Mouse (Mus musculus) kidney, adult 11 months (tissue): ENCODE results near the gene Dppa1.
"Not testable (repeated sequence)": the region's sequence is repeated elsewhere in the genome, so short reads cannot be mapped to it uniquely, and the experiment has no call there.

Experiments
- DNase-seq: peaks from one replicate; pipeline ENCODE4 v3.0.0; 2022

Dppa1 gene

DNA sequence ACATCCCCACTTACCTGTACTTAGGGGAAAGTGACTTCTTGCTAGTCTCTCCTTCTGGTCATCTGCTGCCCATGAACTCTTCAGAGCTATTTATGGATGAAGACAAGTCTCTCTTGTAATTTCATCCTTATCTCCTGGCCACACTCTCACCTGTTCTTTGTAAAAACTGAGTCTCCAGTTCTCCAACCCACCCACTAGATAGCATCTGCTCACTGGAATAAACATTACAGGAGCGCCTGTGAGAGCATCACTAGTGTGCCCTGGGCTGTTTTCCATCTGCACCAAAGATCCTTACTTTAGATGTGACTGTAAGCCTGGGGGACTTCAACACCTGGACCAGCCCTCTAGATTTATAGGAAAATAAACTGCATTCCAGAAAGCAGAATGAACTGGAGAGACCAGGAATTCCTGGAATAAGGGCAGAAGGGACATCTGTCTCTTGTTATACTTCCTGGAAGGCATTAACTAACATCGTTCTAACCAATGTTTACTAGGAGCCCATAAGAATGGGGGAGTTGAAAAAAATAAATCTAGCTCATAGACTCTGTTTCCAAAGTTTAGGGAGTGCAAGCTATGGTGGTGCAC is at the start of gene Dppa1:
TSS of gene Dppa1 (minus strand) at position 51 of the 585 bp plus-strand sequence.
- no peak for DNase-seq

DNA sequence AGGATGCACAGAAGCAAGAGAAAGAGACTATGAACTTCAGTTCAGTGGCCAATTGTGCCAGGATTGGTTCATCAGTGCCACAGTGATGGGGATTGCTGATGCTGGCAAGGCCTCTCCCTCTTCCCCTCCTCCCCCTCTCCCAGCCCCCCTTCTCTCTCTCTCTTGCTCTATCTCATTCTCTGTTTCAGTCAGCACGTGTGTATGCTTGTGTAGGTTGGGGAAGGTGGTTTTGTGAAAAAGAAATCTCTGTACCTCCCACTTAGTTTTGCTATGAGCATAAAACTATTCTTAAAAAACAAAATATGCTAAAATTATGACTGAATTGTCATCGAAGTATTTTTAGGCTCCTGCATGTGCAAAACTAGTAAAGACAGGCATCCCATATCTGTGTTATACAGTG is 38.9 kb upstream of the Dppa1 start:
- DNase-seq = no peak

DNA sequence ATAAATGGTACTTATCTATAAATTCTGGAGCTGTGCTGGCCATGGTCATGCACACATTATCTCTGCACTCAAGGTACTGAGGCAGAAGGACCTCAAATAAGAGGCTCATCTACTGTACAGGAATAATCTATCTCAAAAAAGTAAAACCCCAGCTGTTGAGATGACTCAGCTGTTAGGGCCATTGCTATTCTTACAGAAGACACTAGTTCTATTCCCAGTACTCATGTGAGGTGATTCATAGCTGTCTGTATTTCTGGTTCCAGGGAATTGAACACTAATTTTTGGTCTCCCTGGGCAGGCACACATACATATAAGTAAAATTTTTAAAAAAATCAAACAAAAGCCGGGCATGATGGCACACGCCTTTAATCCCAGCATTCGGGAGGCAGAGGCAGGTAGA is 38.0 kb upstream of the Dppa1 start:
- DNase-seq = no peak

DNA sequence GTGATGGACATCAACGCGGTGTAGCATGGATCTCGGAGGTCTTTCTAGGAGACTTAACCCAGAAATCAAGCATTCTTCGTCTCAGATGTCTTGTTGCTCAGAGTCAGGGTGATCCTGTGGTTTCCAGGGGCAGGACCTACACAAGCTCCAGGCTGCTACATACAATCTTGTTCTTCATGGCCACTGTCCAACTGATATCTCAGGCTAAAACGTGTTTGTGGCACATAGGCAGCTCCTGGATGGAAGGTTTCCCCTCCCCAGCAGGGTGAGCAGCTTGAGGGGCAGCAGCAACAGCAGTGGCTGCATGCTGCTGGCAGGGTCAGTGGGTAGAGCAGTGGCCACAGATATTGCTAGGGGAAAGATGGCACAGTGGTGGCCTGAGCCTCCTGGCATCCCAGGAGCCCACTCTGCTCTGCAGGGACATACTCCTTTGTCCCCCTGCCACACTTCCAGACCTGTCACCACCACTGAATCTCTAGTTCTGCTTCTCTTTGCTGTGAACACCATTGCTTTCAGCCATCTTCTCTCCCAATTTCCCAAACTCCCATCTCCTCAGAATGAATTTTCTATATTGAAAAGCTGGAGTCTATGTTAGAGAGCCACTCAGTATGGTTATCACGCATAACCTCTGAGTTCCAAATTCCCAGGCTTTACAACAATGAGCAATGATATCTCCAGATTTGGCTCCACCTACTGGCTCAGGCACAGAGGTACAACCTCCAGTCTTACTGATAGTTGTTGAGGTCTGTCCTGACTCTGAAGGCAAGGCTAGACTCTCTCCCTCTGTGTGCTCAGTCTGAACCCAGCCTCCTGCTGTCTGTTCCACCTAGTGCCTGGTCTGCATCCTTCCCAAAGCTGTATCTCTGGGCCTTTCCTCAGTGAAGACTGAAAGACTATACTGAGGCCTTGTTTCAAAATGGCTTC is 36.8 kb upstream of the Dppa1 start:
- DNase-seq = no peak

DNA sequence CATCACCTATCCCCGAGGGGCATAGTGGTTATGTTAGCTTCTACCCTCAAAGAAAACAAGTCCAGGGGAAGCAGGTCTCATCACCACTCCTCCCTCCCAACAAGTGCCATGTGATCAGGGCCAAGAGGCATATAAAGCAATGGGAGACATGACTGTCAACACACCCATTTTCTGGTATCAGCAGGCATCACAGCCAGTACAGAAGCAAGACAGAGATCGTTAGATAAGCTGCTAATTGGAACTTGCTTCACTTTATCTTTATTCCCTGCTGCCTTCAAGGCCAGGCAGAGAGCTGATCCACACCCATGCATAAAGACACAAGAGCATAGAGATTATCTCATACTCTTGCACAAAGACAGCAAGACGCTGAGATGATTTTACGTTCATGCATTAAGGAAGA is 34.2 kb upstream of the Dppa1 start:
- DNase-seq = no peak

DNA sequence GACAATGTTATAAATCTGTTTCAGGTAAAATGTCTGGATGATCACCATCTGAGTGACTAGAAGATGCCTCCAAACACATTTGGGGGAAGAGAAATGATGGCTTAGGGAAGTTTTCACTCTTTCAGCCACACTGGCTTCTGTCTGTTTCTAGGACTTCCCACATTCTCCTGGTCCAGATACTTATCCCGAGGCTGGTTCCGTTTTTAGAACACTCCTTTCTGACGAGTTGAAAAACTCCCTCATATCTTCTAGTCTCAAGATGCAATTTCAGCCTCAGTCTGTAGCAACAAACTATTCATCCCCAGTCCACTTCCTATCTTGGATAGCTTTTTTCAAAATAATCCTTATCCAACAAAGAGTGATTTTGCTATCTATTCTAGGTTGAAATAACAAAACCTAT is 23.4 kb upstream of the Dppa1 start:
- no peak for DNase-seq

DNA sequence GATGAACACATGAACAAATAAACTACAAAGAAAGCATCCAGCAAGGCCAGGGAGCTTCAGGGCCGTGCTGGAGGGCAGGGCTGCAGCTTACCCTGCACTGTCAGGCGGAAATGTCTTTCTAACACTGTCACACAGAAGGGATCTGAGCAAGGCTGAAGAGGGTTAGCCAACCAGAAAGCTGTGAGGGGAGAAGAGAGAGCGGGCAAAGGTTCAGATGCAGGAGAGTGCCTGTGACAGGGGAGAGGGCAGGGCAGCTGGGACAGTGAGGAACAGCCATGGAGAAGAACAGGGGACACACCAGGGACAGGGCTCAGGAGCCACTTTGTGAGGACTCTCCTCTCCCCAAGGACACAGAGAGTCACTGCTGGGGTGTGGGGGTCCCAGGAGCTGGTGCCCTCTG is 20.6 kb upstream of the Dppa1 start:
- DNase-seq = not testable (repeated sequence)

DNA sequence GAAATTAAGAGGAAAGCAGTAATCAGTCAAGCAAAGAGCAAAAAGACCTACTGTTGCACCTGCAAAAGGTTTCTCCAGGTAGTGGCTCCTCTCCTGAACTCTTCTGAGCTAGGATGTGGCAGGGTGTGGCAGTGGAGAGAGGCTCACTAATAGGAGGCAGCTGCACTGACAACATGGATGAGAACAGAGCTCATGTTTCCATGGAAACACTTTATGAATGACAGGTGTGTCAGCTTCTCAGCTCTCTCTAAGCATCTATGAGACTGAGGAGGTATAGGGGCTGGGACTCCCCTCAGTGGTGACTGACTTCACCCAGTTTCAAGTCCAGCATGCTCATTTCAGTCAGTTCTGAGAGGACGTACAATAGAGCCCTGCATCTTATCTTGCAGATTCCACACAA is 15.8 kb upstream of the Dppa1 start:
- no peak for DNase-seq

DNA sequence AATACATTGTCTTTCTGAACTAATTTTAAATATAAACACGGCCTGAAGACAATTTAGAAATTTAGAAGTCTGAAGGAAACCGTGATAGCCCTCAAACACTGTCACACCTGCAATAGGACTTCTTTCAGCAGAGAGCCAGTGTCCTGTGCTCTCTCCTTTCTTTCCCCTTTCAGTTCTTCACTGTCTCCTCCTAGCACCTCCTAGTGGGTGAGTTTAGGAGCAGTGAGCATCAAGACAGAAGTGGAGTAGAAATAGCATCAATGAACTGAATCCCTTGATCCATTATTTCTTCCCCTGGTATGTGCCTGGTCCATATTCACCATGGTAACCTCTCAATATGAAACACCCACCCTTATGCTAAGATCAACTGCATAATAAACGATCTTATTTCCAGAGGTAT is 7.5 kb upstream of the Dppa1 start:
- DNase-seq = no peak

DNA sequence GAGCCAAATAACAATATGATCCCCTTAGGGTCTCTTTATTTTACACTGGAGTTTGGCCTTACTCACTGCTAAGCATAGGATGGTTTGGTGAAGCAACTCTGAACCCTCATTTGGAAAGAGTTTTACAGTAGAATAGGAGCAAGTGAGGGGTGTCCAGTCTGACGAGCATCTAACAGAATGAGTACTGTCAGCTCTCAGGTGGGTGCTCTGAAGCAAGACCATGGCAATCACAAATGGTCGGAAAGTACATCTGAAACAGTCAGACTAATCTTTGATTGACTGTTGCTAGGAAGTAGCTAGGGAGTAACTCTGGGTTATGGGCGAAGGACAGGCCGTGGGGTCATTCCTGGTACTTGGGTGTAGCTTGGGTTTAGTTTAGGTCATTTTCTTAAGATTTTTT is 6.5 kb upstream of the Dppa1 start:
- DNase-seq = not testable (repeated sequence)

DNA sequence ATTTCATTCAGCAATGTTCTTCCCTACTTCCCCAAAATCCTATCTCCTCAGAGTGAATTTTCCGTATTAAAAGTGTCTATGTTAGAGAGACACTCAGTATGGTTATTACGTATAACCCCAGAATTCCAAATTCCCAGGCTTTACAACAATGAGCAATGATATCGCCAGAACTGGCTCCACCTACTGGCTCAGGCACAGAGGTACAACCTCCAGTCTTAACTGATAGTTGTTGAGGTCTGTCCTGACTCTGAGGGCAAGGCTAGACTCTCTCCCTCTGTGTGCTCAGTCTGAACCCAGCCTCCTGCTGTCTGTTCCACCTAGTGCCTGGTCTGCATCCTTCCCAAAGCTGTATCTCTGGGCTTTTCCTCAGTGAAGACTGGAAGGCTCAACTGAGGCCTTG is 2.6 kb upstream of the Dppa1 start:
- DNase-seq = peak; percentile 6

DNA sequence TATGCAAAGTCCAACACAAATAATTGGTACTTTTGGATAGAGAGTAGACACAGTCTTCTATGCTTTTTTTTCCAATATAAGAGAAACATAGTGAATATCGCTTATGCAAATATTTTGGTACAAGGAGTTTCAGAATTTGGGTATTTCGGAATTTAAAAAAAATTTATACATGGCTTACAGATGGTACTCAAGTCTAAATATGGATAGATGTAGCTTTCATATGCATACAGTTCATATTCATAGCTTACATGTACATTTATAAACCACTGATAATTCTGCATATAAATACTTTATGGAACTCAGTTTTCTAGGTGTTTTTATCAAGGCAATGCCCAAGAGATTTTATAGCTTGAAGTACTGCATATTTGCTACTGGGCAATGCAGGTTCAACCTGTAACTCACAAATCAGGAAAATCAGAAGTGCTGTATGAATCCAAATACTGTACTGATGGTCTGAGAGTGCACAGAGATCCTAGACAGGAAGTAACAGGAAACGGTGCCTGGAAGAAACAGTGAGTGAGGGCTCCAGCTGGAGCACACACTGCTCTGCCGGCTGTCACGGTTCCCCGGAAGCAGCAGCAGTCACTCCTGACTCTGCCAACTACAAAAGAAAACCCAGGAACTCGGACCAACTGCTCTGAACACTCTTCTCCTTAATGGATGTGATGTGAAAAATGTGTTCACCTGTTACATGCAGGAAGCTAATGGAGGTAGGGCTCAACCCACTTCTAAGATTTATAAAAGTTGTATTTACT is 8.5 kb downstream of the Dppa1 start:
- no peak for DNase-seq

DNA sequence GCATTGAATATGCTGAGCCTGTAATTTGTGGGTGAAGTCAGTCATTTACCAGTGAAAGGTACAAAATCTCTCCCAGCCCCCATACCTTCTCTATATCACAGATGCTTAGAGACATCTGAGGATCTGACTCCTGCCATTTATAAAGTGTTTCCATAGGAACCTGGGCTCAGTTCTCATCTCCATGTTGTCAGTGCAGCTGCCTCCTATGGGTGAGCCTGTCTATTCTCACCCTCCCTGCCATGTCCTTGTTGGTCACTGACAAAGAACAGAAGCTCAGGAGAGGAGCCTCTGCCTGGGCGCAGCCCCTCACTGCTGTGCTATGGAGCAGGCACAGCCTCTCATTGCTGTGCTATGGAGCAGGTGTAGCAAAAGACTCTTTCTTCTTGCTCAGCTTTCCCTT is 9.1 kb downstream of the Dppa1 start:
- no peak for DNase-seq

DNA sequence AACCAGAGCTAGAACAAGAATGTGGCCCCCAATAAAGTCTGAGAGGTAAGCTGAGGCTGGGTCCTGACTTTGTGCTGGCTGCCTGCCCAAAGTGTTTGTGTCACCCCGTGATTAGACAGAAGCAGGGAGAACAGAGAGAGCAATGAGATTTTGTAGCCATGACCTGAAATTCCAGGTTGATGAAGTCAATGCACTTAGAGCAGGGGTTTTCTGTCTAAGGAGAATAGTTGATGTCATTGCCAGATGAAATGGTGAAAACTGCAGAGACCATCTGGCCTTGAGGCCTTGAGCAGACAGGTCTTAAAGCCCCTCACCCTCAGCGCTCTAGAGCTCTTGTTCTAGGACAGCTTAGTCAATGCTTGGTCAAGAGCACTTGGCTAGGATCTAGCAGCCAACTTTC is 36.6 kb downstream of the Dppa1 start:
- no peak for DNase-seq

DNA sequence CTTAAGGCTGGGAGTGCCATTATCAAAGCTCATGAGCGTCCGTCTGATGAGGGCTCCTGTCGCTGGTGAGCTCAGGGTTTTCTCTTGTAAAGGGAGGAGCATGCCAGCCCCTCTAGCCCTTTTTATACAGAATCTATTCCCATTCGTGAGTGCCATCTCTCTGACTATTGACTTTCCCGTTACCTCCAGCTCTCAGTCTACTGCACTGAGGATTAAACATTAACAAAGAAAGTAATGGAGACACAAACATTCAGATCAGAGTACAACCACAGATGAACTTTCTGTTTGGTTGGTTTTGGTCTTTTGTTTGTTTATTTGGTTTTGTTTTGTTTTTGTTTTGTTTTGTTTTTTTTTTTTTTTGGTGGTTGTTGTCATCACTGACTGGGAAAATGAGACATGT is 46.3 kb downstream of the Dppa1 start:
- peak; percentile 5 for DNase-seq

DNA sequence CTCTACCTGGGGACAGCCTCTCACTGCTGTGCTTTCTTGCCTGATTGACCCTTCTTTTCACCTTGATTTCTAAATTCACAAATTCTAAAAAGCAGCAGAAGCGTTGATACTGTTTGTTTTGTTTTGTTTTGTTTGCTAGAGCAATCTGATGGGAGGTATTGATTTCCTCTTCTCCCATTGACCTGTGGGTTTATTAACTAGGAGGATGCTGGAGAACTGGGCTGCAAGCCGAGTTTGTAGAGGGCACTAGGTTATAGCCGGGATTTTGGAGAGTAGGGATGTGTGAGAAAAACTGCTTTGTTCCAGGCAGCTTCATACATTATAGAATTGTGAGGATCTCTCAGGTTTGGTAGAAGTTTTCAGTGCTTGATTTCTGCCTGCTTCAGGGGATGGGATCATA is 48.6 kb downstream of the Dppa1 start:
- DNase-seq = no peak

DNA sequence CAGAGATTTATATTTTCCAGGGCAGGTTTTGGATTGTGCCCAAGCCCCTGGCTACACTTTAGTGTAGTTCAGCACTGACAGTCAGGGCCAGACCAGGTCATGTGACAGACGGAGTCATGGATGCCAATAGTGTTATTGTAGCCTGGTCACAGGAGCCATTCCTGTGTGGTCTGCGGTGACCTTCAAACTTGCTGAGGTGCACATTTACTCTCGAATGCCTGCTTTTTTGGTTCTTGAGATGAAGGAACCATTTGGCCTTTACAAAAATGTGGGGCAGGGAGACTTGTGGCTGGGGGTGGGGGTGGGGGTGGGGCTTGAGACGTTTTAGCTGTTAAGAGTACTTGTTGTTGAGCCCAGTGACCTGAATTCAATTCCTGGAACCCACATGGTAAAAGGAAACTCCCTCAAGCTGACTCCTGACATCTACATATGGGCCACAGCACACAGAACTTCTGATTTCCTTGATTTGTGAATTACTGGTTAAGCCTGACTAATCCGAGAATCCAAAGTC is 50.2 kb downstream of the Dppa1 start:
- peak; percentile 71 for DNase-seq

DNA sequence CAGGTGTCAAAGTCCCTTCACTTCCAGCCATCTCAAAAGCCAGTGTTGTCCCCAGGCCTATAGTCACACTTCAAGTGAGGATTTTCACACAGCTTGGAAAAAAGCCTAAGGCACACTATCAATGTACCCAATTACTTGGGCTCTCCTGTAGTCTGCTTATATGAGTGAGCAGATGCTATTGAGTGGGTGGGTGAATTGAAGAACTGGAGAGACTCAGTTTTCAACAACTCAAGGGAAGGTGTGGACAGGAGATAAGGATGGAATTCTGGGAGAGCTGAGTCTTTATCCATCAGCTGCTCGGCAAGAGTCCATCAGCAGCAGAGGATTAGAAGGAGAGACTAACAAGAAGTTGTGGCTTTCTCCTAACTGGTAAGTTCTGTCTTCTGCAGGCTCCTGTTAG is 57.7 kb downstream of the Dppa1 start, which contains the start of gene BC053393:
TSS of gene BC053393 (plus strand) at position 210 of the 400 bp plus-strand sequence.
- DNase-seq = no peak

DNA sequence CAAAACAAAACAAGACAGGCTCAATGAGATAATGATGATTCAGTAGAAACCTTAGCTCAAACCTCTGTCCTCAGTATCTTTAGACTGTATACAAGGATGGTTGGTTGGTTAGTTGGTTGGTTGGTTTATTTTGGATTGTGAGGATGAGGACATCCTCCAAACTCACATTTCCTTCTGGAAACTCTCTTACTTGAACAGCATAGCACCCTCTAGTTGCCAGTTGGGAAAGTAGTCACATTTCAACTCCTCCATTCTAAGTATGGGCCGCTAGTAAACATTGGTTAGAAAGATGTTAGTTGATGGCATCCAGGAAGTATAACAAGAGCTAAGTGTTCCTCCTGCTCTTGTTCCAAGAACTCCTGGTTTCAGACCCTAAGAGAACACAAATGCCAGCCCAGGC is 60.0 kb downstream of the Dppa1 start:
- no peak for DNase-seq

DNA sequence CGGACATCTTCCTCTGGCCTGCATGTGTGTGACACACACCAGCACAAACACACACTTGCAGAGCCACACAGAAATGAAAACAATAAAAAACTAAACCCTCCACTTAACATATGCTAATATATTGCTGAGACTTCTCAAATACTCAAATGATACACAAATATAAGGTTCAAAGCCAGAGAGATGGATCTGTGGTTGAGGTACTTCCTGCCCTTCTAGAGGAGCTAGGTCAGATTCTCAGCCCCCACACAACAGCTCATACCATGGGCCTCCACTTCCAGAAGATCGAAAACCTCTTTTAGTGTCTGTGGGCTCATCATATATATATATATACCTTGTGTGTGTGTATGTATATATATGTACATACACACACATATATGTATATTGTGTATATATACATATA is 63.1 kb downstream of the Dppa1 start:
- DNase-seq = no peak

DNA sequence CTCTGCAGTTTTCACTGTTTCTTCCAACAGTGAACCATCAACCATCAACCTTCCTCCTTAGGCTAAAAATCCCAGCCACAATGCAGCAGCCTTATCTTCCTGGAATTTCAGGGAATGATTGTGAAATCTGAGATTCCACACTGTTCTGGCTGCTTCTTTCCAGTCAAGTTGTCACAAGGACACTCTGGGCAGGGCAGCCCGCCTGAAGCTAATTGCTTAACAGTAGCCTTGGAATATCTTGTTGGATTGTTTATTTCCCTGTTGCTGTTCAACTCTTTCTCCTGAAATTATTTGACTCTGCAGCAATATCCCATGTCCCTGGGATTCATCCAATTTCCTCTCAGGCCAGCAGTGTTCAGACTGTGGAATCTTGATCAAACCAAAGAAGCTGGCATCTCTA is 64.4 kb downstream of the Dppa1 start:
- no peak for DNase-seq

DNA sequence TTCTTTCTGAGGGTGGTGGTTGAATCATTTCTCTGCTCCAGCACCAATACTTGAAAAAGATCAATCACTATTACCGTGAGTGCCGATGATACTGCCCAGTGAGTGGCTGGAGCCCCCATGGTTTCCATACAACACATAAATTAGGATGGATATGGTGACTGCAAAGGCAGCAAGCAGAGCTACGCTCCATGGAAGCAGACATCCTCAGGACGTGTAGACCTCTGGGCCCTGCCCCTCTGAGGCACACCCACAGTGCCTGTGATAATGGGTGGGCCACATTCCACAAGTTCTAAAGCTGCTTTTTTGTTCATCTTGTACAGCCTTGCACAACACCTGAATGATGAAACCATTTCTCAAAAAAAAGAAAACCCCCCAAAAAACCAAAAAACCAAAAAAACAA is 68.0 kb downstream of the Dppa1 start:
- DNase-seq = no peak
